Mouse (Mus musculus): ENCODE results near the gene Cacna2d3.

DNA sequence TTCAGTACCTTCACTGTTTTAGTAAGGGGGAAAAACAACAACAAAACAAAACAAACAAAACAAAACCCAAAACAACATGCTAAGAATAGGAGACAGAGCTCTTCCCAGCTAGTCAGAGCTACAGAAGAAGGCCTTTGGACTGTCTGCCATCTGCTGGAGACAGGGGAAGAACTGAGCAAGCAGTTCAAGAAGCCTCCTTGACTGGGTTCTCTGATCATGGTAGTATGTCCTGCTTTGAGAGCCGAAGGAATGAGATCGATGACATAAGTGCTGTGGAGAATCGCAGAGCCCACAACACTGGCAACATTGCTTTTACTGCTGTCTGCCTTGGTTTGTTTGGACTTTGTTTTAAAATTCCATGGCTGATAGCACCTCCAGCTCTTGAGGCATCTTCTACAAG lies 598.9 kb downstream of the Cacna2d3 start:
- TF ChIP-seq ZC3H11A (IDR thresholded peaks at IDR 0.05; ENCODE audit: borderline replicate concordance, low read depth, low read length): no peak
- no peak for TF ChIP-seq MAFK (IDR thresholded peaks at IDR 0.05; ENCODE audit: insufficient read depth, low read depth, low read length)
- TF ChIP-seq ZNF384 (IDR thresholded peaks at IDR 0.05; ENCODE audit: low read depth, low read length): no peak
- no peak for TF ChIP-seq CHD2 (IDR thresholded peaks at IDR 0.05; ENCODE audit: low read depth, low read length)

Measured in ES-E14 (cell line).